Mouse (Mus musculus) lung, postnatal 0 days (tissue): ENCODE data around the gene Bend5.

Experiments used
- CTCF ChIP-seq: IDR thresholded peaks from 2 replicates; pipeline ENCODE4 v1.5.1; 2016; ENCODE audit warnings: antibody characterized with exemption, mild to moderate bottlenecking
- EP300 ChIP-seq: IDR thresholded peaks from 2 replicates; pipeline ENCODE4 v1.6.1; 2016; ENCODE audit warnings: antibody characterized with exemption, mild to moderate bottlenecking, control low read depth

DNA sequence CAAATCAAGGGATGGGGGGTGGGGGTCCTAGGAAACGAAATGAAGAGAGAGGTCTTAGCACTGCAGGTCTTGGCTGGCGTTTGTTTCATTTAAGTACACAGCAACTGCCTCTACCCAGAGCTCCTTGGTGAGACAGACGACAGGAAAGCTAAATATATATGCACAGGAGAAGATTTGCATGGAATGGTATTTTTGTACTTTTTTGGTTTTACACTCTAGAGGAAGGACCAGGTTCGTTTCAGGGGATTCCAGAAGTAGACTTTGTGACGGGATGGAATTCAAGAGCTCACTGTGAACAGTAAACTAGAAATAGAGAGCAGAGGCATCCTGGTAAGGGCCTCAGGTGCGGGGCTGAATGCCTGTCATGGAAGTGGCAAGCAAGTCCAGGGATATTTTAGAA, 7.0 kb downstream of the Bend5 start:
- TF ChIP-seq CTCF (no peak), EP300 (no peak)
